Mouse (Mus musculus) hindbrain, embryonic 16.5 days (tissue): ENCODE measurements around the gene Ston1. TPM values are rescaled to one million over a fixed set of nuclear protein-coding genes. Genes with fewer than 3 reads are reported as not detected.

Source experiments
- ATAC-seq: fragments of 200-750 bp; cut with Nextera tagmentation; 2 replicates; pipeline ENCODE4 v1.8.0; 2017; ENCODE audit warnings: moderate TSS enrichment, moderate library complexity
- H3K27ac ChIP-seq: fragments of 300-500 bp; sonication (generic); 2 replicates; pipeline ENCODE4 v1.5.1; 2014; ENCODE audit warnings: low read depth, mild to moderate bottlenecking, control low read depth, low read length, moderate library complexity
- H3K27me3 ChIP-seq: fragments of 300-500 bp; sonication (generic); replicated peaks from 2 replicates; pipeline ENCODE4 v1.6.1; 2014; ENCODE audit warnings: low read length; ENCODE audit not compliant: control insufficient read depth, insufficient read depth
- H3K36me3 ChIP-seq: fragments of 300-500 bp; sonication (generic); 2 replicates; pipeline ENCODE4 v1.6.1; 2014; ENCODE audit warnings: mild to moderate bottlenecking, low read length, moderate library complexity, mixed read lengths; ENCODE audit not compliant: control insufficient read depth, insufficient read depth
- H3K4me1 ChIP-seq: fragments of 300-500 bp; sonication (generic); 2 replicates; pipeline ENCODE4 v1.6.1; 2014; ENCODE audit warnings: low read depth, low read length; ENCODE audit not compliant: control insufficient read depth, insufficient read depth
- H3K4me2 ChIP-seq: fragments of 300-500 bp; sonication (generic); 2 replicates; pipeline ENCODE4 v1.6.1; 2014; ENCODE audit warnings: mild to moderate bottlenecking, low read length, control low read depth, moderate library complexity
- H3K4me3 ChIP-seq: fragments of 300-500 bp; sonication (generic); 2 replicates; pipeline ENCODE4 v1.5.1; 2014; ENCODE audit warnings: mild to moderate bottlenecking, low read length, control low read depth, moderate library complexity
- H3K9ac ChIP-seq: fragments of 300-500 bp; sonication (generic); 2 replicates; pipeline ENCODE4 v1.6.1; 2014; ENCODE audit warnings: low read depth, mild to moderate bottlenecking, control low read depth, low read length, moderate library complexity
- H3K9me3 ChIP-seq: fragments of 300-500 bp; sonication (generic); 2 replicates; pipeline ENCODE4 v1.6.1; 2014; ENCODE audit warnings: mild to moderate bottlenecking, low read length, moderate library complexity; ENCODE audit not compliant: control insufficient read depth
- WGBS: fragments of 180-500 bp; shearing (Covaris S2); extraction: QIAGEN DNeasy Blood & Tissue Kit; methylation state at CpG from one replicate; pipeline ENCODE4 v1.1.7; 2014; 5-methylcytosine and 5-hydroxymethylcytosine counted together
- polyA plus RNA-seq: library from polyadenylated mRNA; unstranded; fragments of >200 nt; fragmentation: Nextera tagmentation; extraction: Ambion mirVana; gene quantifications from 2 replicates; pipeline ENCODE4 v1.2.1, GENCODE M21; 2015

Ston1 gene
- polyA plus RNA-seq, 1 experiment from 2014 or later, result 2.1 TPM

DNA sequence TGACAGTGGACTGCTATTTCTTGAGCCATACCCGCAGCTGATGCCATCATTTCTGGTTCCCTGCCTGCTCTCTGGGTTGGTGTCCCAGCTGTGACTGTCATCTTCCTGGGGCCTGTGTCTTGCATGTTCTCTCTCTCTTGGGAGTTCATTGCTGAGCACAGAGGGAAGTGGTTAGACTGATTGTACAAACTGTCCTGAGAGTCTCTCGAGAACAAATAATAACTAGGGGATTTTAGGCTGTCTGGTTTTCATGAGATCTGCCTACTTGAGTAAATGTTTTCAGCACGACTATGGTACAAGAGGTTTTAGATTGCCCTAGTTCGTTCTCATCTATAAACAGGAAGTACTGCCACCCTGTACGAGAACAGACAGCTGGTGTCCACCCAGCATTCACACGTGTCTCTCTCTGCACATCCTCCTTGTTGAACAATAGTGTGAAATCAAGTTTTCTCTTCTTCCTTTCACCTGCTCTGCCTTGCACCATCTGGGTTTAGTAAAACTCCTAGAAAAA is 15.9 kb upstream of the Ston1 start:
- Histone ChIP-seq H3K27me3 (no peaks in the 10 kb centered on the region), H3K36me3 (peaks cover 53% of the 10 kb centered on the region), H3K4me1 (no peaks in the 10 kb centered on the region), H3K4me2 (no peak overlapping the region), H3K4me3 (no peak overlapping the region), H3K9ac (no peak overlapping the region), H3K9me3 (no peaks in the 10 kb centered on the region), H3K27ac (no peak overlapping the region)
- no peak for ATAC-seq
- 73% methylated on average over 6 of the region's 6 CpGs for WGBS

DNA sequence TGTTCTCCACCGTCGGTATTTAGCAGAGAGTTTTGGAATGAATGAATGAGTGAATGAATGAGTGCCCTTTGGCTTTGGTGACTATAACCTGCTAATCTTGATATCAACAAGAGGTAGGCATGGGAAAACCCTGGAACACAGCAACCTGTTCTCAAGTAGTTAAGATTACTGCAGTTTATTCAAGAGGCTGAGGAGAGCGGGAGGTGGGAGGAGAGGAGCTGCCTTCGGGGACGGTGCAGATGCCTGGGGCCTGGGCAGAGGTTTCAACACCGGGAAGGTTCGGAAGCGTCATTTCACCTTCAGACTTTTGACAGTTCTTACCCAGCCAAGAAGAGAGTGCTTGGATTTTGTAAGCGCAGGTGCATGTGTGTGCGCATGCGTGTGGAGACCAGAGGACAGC is 14.5 kb upstream of the Ston1 start:
- Histone ChIP-seq H3K36me3 (peaks cover 52% of the 10 kb centered on the region), H3K9me3 (no peaks in the 10 kb centered on the region), H3K27me3 (no peaks in the 10 kb centered on the region), H3K4me3 (no peak overlapping the region), H3K4me2 (no peak overlapping the region), H3K27ac (no peak overlapping the region), H3K4me1 (no peaks in the 10 kb centered on the region), H3K9ac (no peak overlapping the region)
- no peak for ATAC-seq
- WGBS, result 88% methylated on average over 11 of the region's 11 CpGs

- Histone ChIP-seq H3K4me3 (no peak overlapping the region), H3K27ac (no peak overlapping the region), H3K4me1 (no peaks in the 10 kb centered on the region), H3K27me3 (no peaks in the 10 kb centered on the region), H3K36me3 (peaks cover 54% of the 10 kb centered on the region), H3K9ac (no peak overlapping the region), H3K9me3 (no peaks in the 10 kb centered on the region), H3K4me2 (no peak overlapping the region)
- WGBS, result 83% methylated on average over 8 of the region's 8 CpGs
- no peak for ATAC-seq
Measured at GRCm38 (mm10) chr17:88583411-88583810, 14.1 kb upstream of the Ston1 start.

GRCm38 (mm10) chr17:88587371-88587770 is 10.1 kb upstream of the Ston1 start:
- Histone ChIP-seq H3K9me3 (no peaks in the 10 kb centered on the region), H3K27ac (no peak overlapping the region), H3K4me3 (no peak overlapping the region), H3K27me3 (no peaks in the 10 kb centered on the region), H3K36me3 (peaks cover 49% of the 10 kb centered on the region), H3K4me2 (no peak overlapping the region), H3K9ac (no peak overlapping the region), H3K4me1 (no peaks in the 10 kb centered on the region)
- ATAC-seq, result no peak
- 85% methylated on average over 15 of the region's 15 CpGs for WGBS

DNA sequence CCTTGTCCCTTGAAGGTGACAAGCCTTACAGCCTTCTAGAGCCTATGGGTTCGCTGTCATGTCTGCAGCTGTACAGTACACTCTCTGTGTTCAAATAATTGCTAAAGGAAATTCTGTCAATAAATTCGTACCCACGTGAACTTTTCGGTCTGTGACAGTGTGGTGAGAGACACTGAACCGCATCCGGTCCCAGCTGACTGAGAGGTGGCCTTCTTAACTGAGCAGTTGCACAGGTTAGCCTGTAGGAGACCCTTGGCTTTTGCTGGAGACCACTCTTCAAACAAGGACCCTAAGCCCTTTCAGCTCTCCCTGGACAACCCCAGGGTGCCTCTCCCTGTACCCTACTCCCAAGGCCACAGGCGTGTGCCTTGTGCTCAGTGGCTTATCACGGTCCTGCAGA is 9.3 kb upstream of the Ston1 start:
- Histone ChIP-seq H3K27ac (no peak overlapping the region), H3K4me1 (no peaks in the 10 kb centered on the region), H3K4me2 (no peak overlapping the region), H3K36me3 (peaks cover 45% of the 10 kb centered on the region), H3K9ac (no peak overlapping the region), H3K27me3 (no peaks in the 10 kb centered on the region), H3K9me3 (no peaks in the 10 kb centered on the region), H3K4me3 (no peak overlapping the region)
- ATAC-seq, result no peak; the same call in 1 of the 2 replicates
- WGBS, result 93% methylated on average over 8 of the region's 8 CpGs

- Histone ChIP-seq H3K4me3 (no peak overlapping the region), H3K27ac (no peak overlapping the region), H3K9ac (no peak overlapping the region), H3K9me3 (no peaks in the 10 kb centered on the region), H3K4me2 (no peak overlapping the region), H3K4me1 (no peaks in the 10 kb centered on the region), H3K27me3 (no peaks in the 10 kb centered on the region), H3K36me3 (peaks cover 29% of the 10 kb centered on the region)
- WGBS, result 56% methylated on average over 6 of the region's 6 CpGs
- ATAC-seq, result no peak
Measured at GRCm38 (mm10) chr17:88590251-88590650, 7.2 kb upstream of the Ston1 start.

DNA sequence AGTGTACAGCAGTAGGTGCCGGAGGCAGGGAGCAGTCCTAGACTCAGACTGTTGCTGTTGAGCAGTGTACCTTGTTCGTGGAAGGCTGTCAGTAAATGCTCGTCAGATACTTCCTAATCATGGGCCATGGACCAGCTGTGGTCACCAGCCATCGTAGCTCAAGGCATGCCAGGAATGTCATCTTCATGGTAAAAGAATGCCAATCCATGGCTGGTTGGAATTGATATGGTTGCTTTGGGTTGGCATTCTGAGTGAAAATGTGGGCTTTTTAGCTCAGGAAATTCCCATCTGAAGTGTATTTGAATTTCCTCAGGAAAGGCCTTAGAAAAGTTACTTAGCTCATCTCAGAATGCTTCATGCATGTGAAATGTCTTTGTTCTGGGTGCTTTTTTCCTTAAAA is 2.4 kb upstream of the Ston1 start:
- H3K27me3 ChIP-seq, result no peaks in the 10 kb centered on the region
- no peak overlapping the region for H3K9ac ChIP-seq
- H3K4me1 ChIP-seq, result peaks cover 2% of the 10 kb centered on the region; the same call in 1 of the 2 replicates
- no peak overlapping the region for H3K4me2 ChIP-seq
- no peak overlapping the region for H3K4me3 ChIP-seq
- 0 out of 2 replicates have a peak, but pooled peaks cover 3% of the 10 kb centered on the region for H3K36me3 ChIP-seq
- WGBS, result 85% methylated on average over 4 of the region's 4 CpGs
- ATAC-seq, result no peak
- no peaks in the 10 kb centered on the region for H3K9me3 ChIP-seq
- H3K27ac ChIP-seq, result no peak overlapping the region

GRCm38 (mm10) chr17:88596068-88596467 is 1.4 kb upstream of the Ston1 start:
- Histone ChIP-seq H3K4me2 (no peak overlapping the region), H3K27me3 (no peaks in the 10 kb centered on the region), H3K4me3 (no peak overlapping the region), H3K4me1 (peaks cover 2% of the 10 kb centered on the region; the same call in 1 of the 2 replicates), H3K9me3 (no peaks in the 10 kb centered on the region), H3K36me3 (0 out of 2 replicates have a peak, but pooled peaks cover 3% of the 10 kb centered on the region), H3K9ac (no peak overlapping the region), H3K27ac (no peak overlapping the region)
- ATAC-seq, result no peak
- WGBS, result 75% methylated on average over 4 of the region's 4 CpGs

- H3K4me3 ChIP-seq, result peak overlapping the region; percentile 49
- 0 out of 2 replicates have a peak, but pooled peaks cover 3% of the 10 kb centered on the region for H3K36me3 ChIP-seq
- no peaks in the 10 kb centered on the region for H3K9me3 ChIP-seq
- H3K4me1 ChIP-seq, result peaks cover 2% of the 10 kb centered on the region; the same call in 1 of the 2 replicates
- no peaks in the 10 kb centered on the region for H3K27me3 ChIP-seq
- peak overlapping the region; percentile 70; the same call in 1 of the 2 replicates for H3K27ac ChIP-seq
- peak overlapping the region; percentile 77 for H3K4me2 ChIP-seq
- no peak for ATAC-seq
- 28% methylated on average over 16 of the region's 16 CpGs for WGBS
- peak overlapping the region; percentile 68; the same call in 1 of the 2 replicates for H3K9ac ChIP-seq
Measured at GRCm38 (mm10) chr17:88596544-88597221, 801 bp upstream of the Ston1 start.
